Mouse (Mus musculus) CH12.LX (cell line): Measurements from ENCODE around the gene Sh2b2.

Source experiments
- CTCF ChIP-seq, 2 experiments: IDR thresholded peaks in 1 of 2; conservative IDR thresholded peaks in 1 of 2; 2 replicates each; pipeline ENCODE4 v1.5.1; 2011 to 2012; ENCODE audit warnings: low read depth in 2 of 2, low read length in 2 of 2, improper control_type of control experiment in 1 of 2, inconsistent platforms in 1 of 2, mild to moderate bottlenecking in 1 of 2, moderate library complexity in 1 of 2
- MEF2A ChIP-seq: IDR thresholded peaks from 2 replicates; pipeline ENCODE4 v1.6.1; 2014; ENCODE audit warnings: low read depth, mild to moderate bottlenecking, inconsistent platforms, low read length, improper control_type of control experiment, borderline replicate concordance
- PAX5 ChIP-seq: IDR thresholded peaks from 2 replicates; pipeline ENCODE4 v1.6.1; 2012; ENCODE audit warnings: low read length, inconsistent platforms, mixed read lengths
- POLR2A ChIP-seq: IDR thresholded peaks from 2 replicates; pipeline ENCODE4 v1.6.1; 2011; ENCODE audit warnings: low read depth, mild to moderate bottlenecking, improper control_type of control experiment, low read length
- SMC3 ChIP-seq: IDR thresholded peaks from 2 replicates; pipeline ENCODE4 v1.6.1; 2011; ENCODE audit warnings: low read depth, low read length, improper control_type of control experiment

DNA sequence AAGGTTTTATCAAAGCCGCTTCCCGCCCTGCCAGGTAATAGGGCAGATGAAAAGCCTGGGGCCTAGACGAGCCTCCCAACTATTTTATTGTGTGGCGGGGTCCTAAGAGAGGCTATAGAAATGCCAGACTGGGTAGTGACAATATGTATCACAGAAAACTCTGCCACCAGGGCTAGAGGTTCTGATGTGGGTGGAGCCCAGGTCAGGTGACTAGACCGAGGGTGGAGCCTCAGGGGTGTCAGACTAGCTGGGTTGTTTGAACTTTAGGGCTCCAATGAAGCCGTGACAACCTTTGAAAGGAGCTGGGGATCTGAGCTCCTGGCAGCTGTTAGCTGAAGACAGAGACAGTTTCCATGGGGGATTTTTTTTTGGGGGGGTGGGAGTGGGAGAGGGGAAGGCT is 2.1 kb upstream of the Sh2b2 start:
- no peak for TF ChIP-seq CTCF (conservative IDR thresholded peaks at IDR 0.05 in 1 of 2, IDR thresholded peaks at IDR 0.05 in 1 of 2; ENCODE audit: low read depth in 2 of 2, low read length in 2 of 2)
- no peak for TF ChIP-seq SMC3
- no peak for TF ChIP-seq MEF2A
- TF ChIP-seq PAX5: no peak
- TF ChIP-seq POLR2A: no peak
